In genomic region chr1:135577793-135578192, GRCm38 (mm10) we compare ENCODE assay signal across 18 mouse cellular contexts. TPM values are rescaled to one million over a fixed set of nuclear protein-coding genes. Genes with fewer than 3 reads are reported as not detected.
DNase-seq lines count a peak whose midpoint lies in the region; ATAC-seq and TF ChIP-seq lines count a peak whose summit lies in the region.
"Had no signal": no experiment of that assay in that cellular context is flagged by ENCODE, and none has a peak within 500 bp of the region (broad histone marks: within the 10 kb centered on the region; RNA-seq: fewer than 3 reads in every experiment).

No protein-coding gene starts in this region.

- H3K9me3 ChIP-seq in forebrain, embryonic 15.5 days = no peaks in the 10 kb centered on the region
- H3K9me3 ChIP-seq in forebrain, embryonic 14.5 days (replicated peaks; ENCODE audit: control insufficient read depth, low read length) = no peaks in the 10 kb centered on the region
- no peaks in the 10 kb centered on the region for H3K9me3 ChIP-seq in intestine, embryonic 14.5 days (ENCODE audit: control insufficient read depth, low read length)
- no peaks in the 10 kb centered on the region for H3K9me3 ChIP-seq in intestine, postnatal 0 days (ENCODE audit: control insufficient read depth)
- H3K9me3 ChIP-seq in embryonic facial prominence, embryonic 15.5 days (replicated peaks) = no peaks in the 10 kb centered on the region
- H3K9me3 ChIP-seq: liver, embryonic 13.5 days; midbrain, embryonic 12.5 days had no signal

- 53% methylated on average over 2 of the region's 2 CpGs for WGBS in forebrain, embryonic 15.5 days
- WGBS in forebrain, embryonic 14.5 days = 41% methylated on average over 2 of the region's 2 CpGs
- 32% methylated on average over 2 of the region's 2 CpGs for whole genome bisulfite sequencing in intestine, embryonic 14.5 days
- WGBS in intestine, postnatal 0 days = 48% methylated on average over 2 of the region's 2 CpGs
- 32% methylated on average over 2 of the region's 2 CpGs for WGBS in embryonic facial prominence, embryonic 15.5 days

- no peak for ATAC-seq in forebrain, embryonic 15.5 days (replicated peaks)
- ATAC-seq in forebrain, embryonic 14.5 days = no peak
- no peak for ATAC-seq in intestine, embryonic 14.5 days (replicated peaks; ENCODE audit: low FRiP score, low TSS enrichment, low read depth)
- ATAC-seq in intestine, postnatal 0 days = no peak
- ATAC-seq in embryonic facial prominence, embryonic 15.5 days (ENCODE audit: insufficient number of reproducible peaks, low FRiP score, low TSS enrichment, low read depth) = peak; percentile 44
- ATAC-seq: inflammation-experienced regulatory T-cells, adult 6 months; Patski had no signal

- H3K9ac ChIP-seq in forebrain, embryonic 15.5 days (replicated peaks) = no peak overlapping the region
- no peak overlapping the region for H3K9ac ChIP-seq in forebrain, embryonic 14.5 days (ENCODE audit: low read length)
- H3K9ac ChIP-seq in intestine, embryonic 14.5 days (ENCODE audit: low read length) = no peak overlapping the region
- no peak overlapping the region for H3K9ac ChIP-seq in intestine, postnatal 0 days (ENCODE audit: low read depth, low read length)
- H3K9ac ChIP-seq in embryonic facial prominence, embryonic 15.5 days = no peak overlapping the region
- H3K9ac ChIP-seq: liver, embryonic 13.5 days; midbrain, embryonic 12.5 days had no signal

- H3K4me3 ChIP-seq in forebrain, embryonic 15.5 days = no peak overlapping the region
- no peak overlapping the region for H3K4me3 ChIP-seq in forebrain, embryonic 14.5 days (ENCODE audit: low read depth, low read length)
- H3K4me3 ChIP-seq in intestine, embryonic 14.5 days (ENCODE audit: low read depth, low read length) = no peak overlapping the region
- H3K4me3 ChIP-seq in intestine, postnatal 0 days (ENCODE audit: low read depth, low read length) = no peak overlapping the region
- no peak overlapping the region for H3K4me3 ChIP-seq in embryonic facial prominence, embryonic 15.5 days (replicated peaks)
- H3K4me3 ChIP-seq: liver, embryonic 13.5 days; midbrain, embryonic 12.5 days had no signal

- peaks cover 79% of the 10 kb centered on the region for H3K4me1 ChIP-seq in forebrain, embryonic 15.5 days
- H3K4me1 ChIP-seq in forebrain, embryonic 14.5 days (ENCODE audit: control insufficient read depth, insufficient read depth, low read length) = peaks cover 46% of the 10 kb centered on the region
- H3K4me1 ChIP-seq in intestine, embryonic 14.5 days (replicated peaks; ENCODE audit: control insufficient read depth, insufficient read depth, low read length) = peaks cover 56% of the 10 kb centered on the region
- H3K4me1 ChIP-seq in intestine, postnatal 0 days (replicated peaks; ENCODE audit: control insufficient read depth, insufficient read depth, low read length) = no peaks in the 10 kb centered on the region
- peaks cover 77% of the 10 kb centered on the region for H3K4me1 ChIP-seq in embryonic facial prominence, embryonic 15.5 days
- H3K4me1 ChIP-seq: liver, embryonic 13.5 days had no signal

- DNase-seq in forebrain, embryonic 14.5 days (ENCODE audit: low spot score) = no peak
- DNase-seq in intestine, embryonic 14.5 days (ENCODE audit: low spot score) = no peak
- peak; percentile 40 for DNase-seq in 3T3-L1 (ENCODE audit: low read depth, low spot score)
- DNase-seq in testis, postnatal 10 days (ENCODE audit: low spot score) = no peak
- DNase-seq in urinary bladder, postnatal 10 days (ENCODE audit: low spot score) = no peak
- DNase-seq: cerebellum, postnatal 36 days; gastrocnemius, postnatal 36 days; heart, postnatal 10 days; kidney, postnatal 36 days; liver, embryonic 13.5 days; thymus, adult 18-20 months had no signal

- H3K4me2 ChIP-seq in forebrain, embryonic 15.5 days (replicated peaks) = no peak overlapping the region
- no peak overlapping the region for H3K4me2 ChIP-seq in forebrain, embryonic 14.5 days (ENCODE audit: low read length)
- peak overlapping the region; percentile 6; the same call in 1 of the 2 replicates for H3K4me2 ChIP-seq in intestine, embryonic 14.5 days (ENCODE audit: low read length)
- H3K4me2 ChIP-seq in intestine, postnatal 0 days (replicated peaks; ENCODE audit: low read depth) = no peak overlapping the region
- no peak overlapping the region for H3K4me2 ChIP-seq in embryonic facial prominence, embryonic 15.5 days (replicated peaks)
- H3K4me2 ChIP-seq: liver, embryonic 13.5 days; midbrain, embryonic 12.5 days had no signal

- peaks cover 3% of the 10 kb centered on the region; the same call in 1 of the 2 replicates for H3K36me3 ChIP-seq in forebrain, embryonic 15.5 days
- H3K36me3 ChIP-seq in forebrain, embryonic 14.5 days (ENCODE audit: control insufficient read depth, insufficient read depth, low read length) = no peaks in the 10 kb centered on the region; the same call in 1 of the 2 replicates
- H3K36me3 ChIP-seq in intestine, embryonic 14.5 days (ENCODE audit: control insufficient read depth, insufficient read depth, low read length) = peaks cover 8% of the 10 kb centered on the region; the same call in 1 of the 2 replicates
- H3K36me3 ChIP-seq in intestine, postnatal 0 days (ENCODE audit: control insufficient read depth, insufficient read depth) = no peaks in the 10 kb centered on the region
- H3K36me3 ChIP-seq in embryonic facial prominence, embryonic 15.5 days = no peaks in the 10 kb centered on the region
- H3K36me3 ChIP-seq: liver, embryonic 13.5 days; midbrain, embryonic 12.5 days had no signal

- H3K27ac ChIP-seq in forebrain, embryonic 15.5 days (replicated peaks) = peak overlapping the region; percentile 13; the same call in 1 of the 2 replicates
- no peak overlapping the region for H3K27ac ChIP-seq in forebrain, embryonic 14.5 days (ENCODE audit: low read depth, low read length)
- peak overlapping the region; percentile 5; the same call in 1 of the 2 replicates for H3K27ac ChIP-seq in intestine, embryonic 14.5 days (ENCODE audit: low read depth)
- no peak overlapping the region for H3K27ac ChIP-seq in intestine, postnatal 0 days (ENCODE audit: low read depth, low read length)
- H3K27ac ChIP-seq in embryonic facial prominence, embryonic 15.5 days (replicated peaks) = peak overlapping the region; percentile 22; the same call in 1 of the 2 replicates
- H3K27ac ChIP-seq: liver, embryonic 13.5 days; macrophage; midbrain, embryonic 12.5 days had no signal

- TF ChIP-seq CTCF in intestine, postnatal 0 days (IDR thresholded peaks at IDR 0.05; ENCODE audit: low read depth) = no peak

- no peaks in the 10 kb centered on the region for H3K27me3 ChIP-seq in forebrain, embryonic 15.5 days
- H3K27me3 ChIP-seq in forebrain, embryonic 14.5 days (replicated peaks; ENCODE audit: control insufficient read depth, insufficient read depth, low read length) = no peaks in the 10 kb centered on the region
- H3K27me3 ChIP-seq in intestine, embryonic 14.5 days (replicated peaks; ENCODE audit: control insufficient read depth, insufficient read depth, low read length) = no peaks in the 10 kb centered on the region
- H3K27me3 ChIP-seq in intestine, postnatal 0 days (replicated peaks; ENCODE audit: control insufficient read depth, insufficient read depth, low read length) = no peaks in the 10 kb centered on the region
- peaks cover 4% of the 10 kb centered on the region; the same call in 1 of the 2 replicates for H3K27me3 ChIP-seq in embryonic facial prominence, embryonic 15.5 days
- H3K27me3 ChIP-seq: liver, embryonic 13.5 days; midbrain, embryonic 12.5 days; Patski had no signal

RNA-seq across cellular contexts. Expression of gene Nav1, which starts 29.3 kb away (rescaled TPM):
- polyA plus RNA-seq in forebrain, embryonic 15.5 days (2015; fragmentation: Nextera tagmentation; extraction: Ambion mirVana) = 48.1 and 51.1 TPM in 2 replicates
- polyA plus RNA-seq in forebrain, embryonic 14.5 days (2014; fragmentation: Nextera tagmentation; extraction: Ambion mirVana) = 26.1 and 38.3 TPM in 2 replicates
- polyA plus RNA-seq in intestine, embryonic 14.5 days (2014; fragmentation: Nextera tagmentation; extraction: Ambion mirVana) = 21.2 and 23.7 TPM in 2 replicates
- polyA plus RNA-seq in intestine, postnatal 0 days (2015; fragmentation: Nextera tagmentation; extraction: Ambion mirVana) = 3.4 and 5.4 TPM in 2 replicates
- 12.5 and 13.6 TPM in 2 replicates for polyA plus RNA-seq in embryonic facial prominence, embryonic 15.5 days (2015; fragmentation: Nextera tagmentation; extraction: Ambion mirVana)

Comparison
In these comparisons a context has a peak if more than half of its experiments do, and no peak if none do; other contexts are left out.
1. H3K27ac ChIP-seq: peak in forebrain, embryonic 15.5 days (single experiment), intestine, embryonic 14.5 days (single experiment) and embryonic facial prominence, embryonic 15.5 days (single experiment); none in forebrain, embryonic 14.5 days (single experiment) and intestine, postnatal 0 days (single experiment).